Mouse (Mus musculus) olfactory bulb, adult 2 months (tissue): Measurements from ENCODE around the gene Slc44a5.

Experiments
- CTCF ChIP-seq: fragments of 200-500 bp; IDR thresholded peaks from 2 replicates; pipeline ENCODE4 v1.5.1; 2012; ENCODE audit warnings: low read depth, mild to moderate bottlenecking, low read length, moderate library complexity; ENCODE audit not compliant: insufficient read depth
- POLR2A ChIP-seq: fragments of 200-500 bp; IDR thresholded peaks from 2 replicates; pipeline ENCODE4 v1.6.1; 2012; ENCODE audit warnings: mild to moderate bottlenecking, low read depth, low read length, moderate library complexity; ENCODE audit not compliant: insufficient read depth

DNA sequence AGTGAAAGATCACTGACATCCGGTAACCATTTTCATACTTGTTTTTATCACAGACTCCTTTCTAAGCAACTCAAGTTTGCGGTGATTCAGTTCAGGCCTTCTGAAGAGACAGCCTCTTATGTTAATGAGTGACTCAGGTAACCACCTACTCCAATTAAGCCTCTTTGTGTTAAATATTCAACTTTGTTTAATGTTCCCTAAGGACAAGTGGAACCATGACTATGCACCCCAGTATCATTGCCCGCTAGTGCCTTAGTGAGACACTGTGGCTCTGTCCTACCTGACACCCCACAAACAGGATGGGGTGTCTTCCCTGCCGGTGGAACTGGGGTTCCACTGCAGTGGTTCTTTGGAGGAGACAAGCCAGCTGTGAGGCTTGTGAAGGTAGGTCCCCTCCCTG lies 73.6 kb downstream of the Slc44a5 start:
- TF ChIP-seq CTCF (no peak), POLR2A (no peak)
